Mouse (Mus musculus) E14TG2a.4 (cell line): ENCODE data around the gene Mkrn2.

Experiments
- CTCF ChIP-seq: conservative IDR thresholded peaks from 2 replicates; pipeline ENCODE4 v1.5.1; 2014; ENCODE audit warnings: low read length
- NANOG ChIP-seq: IDR thresholded peaks from 2 replicates; pipeline ENCODE4 v1.6.1; 2014; ENCODE audit warnings: borderline replicate concordance, low read length, mixed read lengths

GRCm38 (mm10) chr6:115555485-115555884 lies 46.2 kb upstream of the Mkrn2 start:
- TF ChIP-seq CTCF (no peak), NANOG (no peak)
